ENCODE assay signal across 21 mouse cellular contexts in genomic region chr11:107225301-107225700, GRCm38 (mm10). TPM values are rescaled to one million over a fixed set of nuclear protein-coding genes. Genes with fewer than 3 reads are reported as not detected.
A peak's percentile ranks its signal among the peaks of the same experiment; 100 is the strongest.
DNase-seq lines count a peak whose midpoint lies in the region; ATAC-seq and TF ChIP-seq lines count a peak whose summit lies in the region.
"Had no signal": no experiment of that assay in that cellular context is flagged by ENCODE, and none has a peak within 500 bp of the region (broad histone marks: within the 10 kb centered on the region; RNA-seq: fewer than 3 reads in every experiment).

No protein-coding gene starts in this region.

- 49% methylated on average over 5 of the region's 5 CpGs for WGBS in heart, embryonic 10.5 days
- 33% methylated on average over 5 of the region's 5 CpGs for WGBS in heart, postnatal 0 days

- no peak overlapping the region for H3K4me3 ChIP-seq in heart, embryonic 10.5 days
- H3K4me3 ChIP-seq in heart, postnatal 0 days (ENCODE audit: low read depth, low read length): no peak overlapping the region
- H3K4me3 ChIP-seq: embryonic facial prominence, embryonic 15.5 days; forebrain, embryonic 10.5 days; kidney, embryonic 15.5 days; limb, embryonic 15.5 days; liver, embryonic 15.5 days; megakaryocyte, embryonic 14.5 days had no signal

- H3K27me3 ChIP-seq in heart, embryonic 10.5 days (ENCODE audit: insufficient read depth, poor library complexity, severe bottlenecking): no peaks in the 10 kb centered on the region
- H3K27me3 ChIP-seq in heart, postnatal 0 days (ENCODE audit: control insufficient read depth, insufficient read depth, low read length): no peaks in the 10 kb centered on the region
- H3K27me3 ChIP-seq: embryonic facial prominence, embryonic 15.5 days; kidney, embryonic 15.5 days; limb, embryonic 15.5 days; liver, embryonic 15.5 days; megakaryocyte, embryonic 14.5 days; Patski had no signal

- H3K36me3 ChIP-seq in heart, embryonic 10.5 days: peaks cover 6% of the 10 kb centered on the region; the same call in 1 of the 2 replicates
- H3K36me3 ChIP-seq in heart, postnatal 0 days (replicated peaks; ENCODE audit: control insufficient read depth, insufficient read depth, low read length): no peaks in the 10 kb centered on the region; the same call in none of the 2 replicates

- peak overlapping the region; percentile 77 for H3K27ac ChIP-seq in heart, embryonic 10.5 days
- H3K27ac ChIP-seq in heart, postnatal 0 days (ENCODE audit: low read depth): peak overlapping the region; percentile 88
- H3K27ac ChIP-seq: embryonic facial prominence, embryonic 15.5 days; forebrain, embryonic 10.5 days; kidney, embryonic 15.5 days; liver, embryonic 15.5 days had no signal

- peak; percentile 63; the same call in 1 of the 2 replicates for TF ChIP-seq EP300 in heart, postnatal 0 days (IDR thresholded peaks at IDR 0.05; ENCODE audit: low read depth)

- peak; percentile 92 for ATAC-seq in heart, postnatal 0 days (ENCODE audit: insufficient read depth, low read depth)
- ATAC-seq: CD4-positive, CD25-positive, alpha-beta regulatory T cell, adult 4 months; hindbrain, embryonic 16.5 days; intestine, embryonic 16.5 days; Patski had no signal

- peaks cover 29% of the 10 kb centered on the region for H3K4me1 ChIP-seq in heart, embryonic 10.5 days
- peaks cover 20% of the 10 kb centered on the region for H3K4me1 ChIP-seq in heart, postnatal 0 days (ENCODE audit: control insufficient read depth, insufficient read depth)
- H3K4me1 ChIP-seq: megakaryocyte, embryonic 14.5 days had no signal

- H3K9ac ChIP-seq in heart, postnatal 0 days (replicated peaks; ENCODE audit: low read depth, low read length): no peak overlapping the region
- H3K9ac ChIP-seq: embryonic facial prominence, embryonic 15.5 days; kidney, embryonic 15.5 days; limb, embryonic 15.5 days; liver, embryonic 15.5 days had no signal

- H3K9me3 ChIP-seq in heart, embryonic 10.5 days: 0 out of 2 replicates have a peak, but pooled peaks cover 2% of the 10 kb centered on the region
- H3K9me3 ChIP-seq in heart, postnatal 0 days (replicated peaks; ENCODE audit: control insufficient read depth, low read length): no peaks in the 10 kb centered on the region
- H3K9me3 ChIP-seq: embryonic facial prominence, embryonic 15.5 days; kidney, embryonic 15.5 days; limb, embryonic 15.5 days; liver, embryonic 15.5 days had no signal

- DNase-seq in adrenal gland, adult 8-10 months: peak; percentile 19
- no peak for DNase-seq in adrenal gland, postnatal 4 days (ENCODE audit: low spot score in 2 of 2)
- DNase-seq in adrenal gland, postnatal 14 days: peak; percentile 22
- DNase-seq in heart, embryonic 10.5 days (ENCODE audit: low spot score): no peak
- DNase-seq in heart, postnatal 0 days (ENCODE audit: low spot score): peak; percentile 86
- no peak for DNase-seq in lung, postnatal 14 days
- no peak for DNase-seq in cerebellum, postnatal 10 days
- DNase-seq in cerebellum, postnatal 14 days: no peak
- DNase-seq: cerebellum, postnatal 25 days; gastrocnemius, postnatal 14 days; right cerebral cortex, postnatal 25 days had no signal

- no peak overlapping the region for H3K4me2 ChIP-seq in heart, postnatal 0 days (ENCODE audit: low read depth, low read length)
- H3K4me2 ChIP-seq: embryonic facial prominence, embryonic 15.5 days; kidney, embryonic 15.5 days; limb, embryonic 15.5 days; liver, embryonic 15.5 days had no signal

- no peak for TF ChIP-seq CTCF in heart, postnatal 0 days (IDR thresholded peaks at IDR 0.05; ENCODE audit: low read depth)

RNA-seq across cellular contexts. Expression of gene Nol11, which starts 36.1 kb away (rescaled TPM):
- total RNA-seq in adrenal gland, adult 8-10 months (2022): 10 to 100 TPM; 24.8 to 31.0 (median 28.6) TPM
- total RNA-seq in adrenal gland, postnatal 4 days (2021): 10 to 100 TPM; 27.0 to 27.3 TPM
- total RNA-seq in adrenal gland, postnatal 14 days (2021): 23.7 and 26.4 TPM in 2 replicates
- polyA plus RNA-seq in heart, embryonic 10.5 days (2016; fragmentation: Nextera tagmentation; extraction: Ambion mirVana): 59.5 and 63.0 TPM in 2 replicates
- total RNA-seq in heart, postnatal 0 days (2014; rRNA removed; ENCODE audit: low replicate concordance): 53.5 and 85.3 TPM in 2 replicates
- 25.9 and 27.4 TPM in 2 replicates for polyA plus RNA-seq in heart, postnatal 0 days (2015; fragmentation: Nextera tagmentation; extraction: Ambion mirVana)

Comparison
In these comparisons a context has a peak if more than half of its experiments do, and no peak if none do; other contexts are left out.
1. DNase-seq: peak in adrenal gland, adult 8-10 months (single experiment), adrenal gland, postnatal 14 days (single experiment) and heart, postnatal 0 days (single experiment); none in adrenal gland, postnatal 4 days (0 of 2), heart, embryonic 10.5 days (single experiment), lung, postnatal 14 days (single experiment), cerebellum, postnatal 10 days (0 of 2) and cerebellum, postnatal 14 days (0 of 2).